Mouse (Mus musculus): Measurements from ENCODE around the gene Gm12117. TPM values are rescaled to one million over a fixed set of nuclear protein-coding genes. Genes with fewer than 3 reads are reported as not detected.

Gene Gm12117
- polyA plus RNA-seq, 1 experiment from 2014 or later: not detected

DNA sequence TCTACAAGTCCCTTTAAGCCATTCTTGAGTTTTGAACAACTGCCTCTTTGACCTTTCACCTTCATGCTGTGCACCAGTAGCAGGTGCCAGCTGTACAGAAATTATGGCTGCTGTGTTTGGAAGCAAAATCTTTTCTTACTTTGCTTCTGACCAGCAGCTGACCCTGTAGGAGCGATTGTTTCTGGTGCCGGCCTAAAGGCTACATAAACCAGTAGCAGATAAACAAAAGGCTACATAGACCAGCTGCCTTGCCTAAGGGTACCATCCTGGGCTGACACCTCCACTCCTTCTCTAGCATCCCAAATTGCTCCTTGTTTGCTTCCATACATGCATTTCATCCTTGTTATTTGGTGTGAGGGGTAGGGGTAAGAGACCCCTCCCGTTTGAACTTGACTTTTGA is 42.4 kb downstream of the Gm12117 start:
- H3K4me2 ChIP-seq: no peak overlapping the region
- no peak for ATAC-seq (ENCODE audit: insufficient number of reproducible peaks, insufficient read depth, low FRiP score, low TSS enrichment, low read depth)
- no peak overlapping the region for H3K4me3 ChIP-seq
- no peak overlapping the region for H3K9ac ChIP-seq
- no peak overlapping the region for H3K27ac ChIP-seq
- no peaks in the 10 kb centered on the region for H3K36me3 ChIP-seq
- 55% methylated on average over 3 of the region's 3 CpGs for WGBS
- no peaks in the 10 kb centered on the region for H3K4me1 ChIP-seq
- H3K9me3 ChIP-seq: no peaks in the 10 kb centered on the region
- no peaks in the 10 kb centered on the region for H3K27me3 ChIP-seq

DNA sequence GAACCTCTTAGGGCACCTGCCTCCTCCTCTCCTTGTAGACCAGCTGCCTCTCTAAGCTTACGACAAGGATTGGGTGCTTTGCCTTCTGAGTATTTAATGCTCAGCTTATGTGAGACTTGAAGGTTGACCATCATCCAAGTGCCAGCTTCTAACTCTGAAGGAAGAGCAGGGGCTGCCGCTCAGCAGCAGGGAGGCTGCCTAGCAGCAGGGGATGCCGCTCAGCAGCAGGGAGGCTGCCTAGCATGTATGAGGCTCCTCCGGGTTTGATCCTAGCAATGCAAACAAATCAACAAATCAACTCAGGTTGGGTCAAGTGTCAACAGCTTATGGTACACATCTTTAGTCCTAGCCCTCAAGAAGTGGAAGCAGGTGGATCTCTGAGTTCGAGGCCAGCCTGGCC is 44.5 kb downstream of the Gm12117 start:
- Histone ChIP-seq H3K9ac (no peak overlapping the region), H3K9me3 (no peaks in the 10 kb centered on the region), H3K27ac (no peak overlapping the region), H3K4me3 (no peak overlapping the region), H3K36me3 (no peaks in the 10 kb centered on the region), H3K4me2 (no peak overlapping the region), H3K4me1 (no peaks in the 10 kb centered on the region), H3K27me3 (no peaks in the 10 kb centered on the region; the same call in 1 of the 2 replicates)
- ATAC-seq (ENCODE audit: insufficient number of reproducible peaks, insufficient read depth, low FRiP score, low TSS enrichment, low read depth): no peak
- 83% methylated on average over 5 of the region's 5 CpGs for WGBS

DNA sequence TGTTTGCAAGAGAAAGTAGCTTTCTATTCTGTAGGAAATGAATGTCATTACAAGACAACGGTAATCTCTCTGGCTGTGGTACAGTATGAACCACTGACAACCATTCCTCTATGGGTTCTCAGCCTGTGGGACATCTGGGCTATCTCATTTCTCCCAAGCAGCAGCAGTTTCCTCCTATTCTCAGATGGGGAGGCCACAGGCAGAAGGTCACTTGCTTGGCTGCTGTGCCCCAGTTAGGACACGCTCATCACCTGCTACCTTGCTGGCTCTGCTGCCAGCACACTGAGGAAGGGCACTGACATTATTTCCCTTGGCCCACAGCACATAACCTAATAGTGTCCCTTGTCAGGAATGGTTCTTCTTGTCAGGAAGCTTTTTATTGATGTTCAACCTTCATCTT is 48.4 kb downstream of the Gm12117 start:
- no peak for ATAC-seq (ENCODE audit: insufficient number of reproducible peaks, insufficient read depth, low FRiP score, low TSS enrichment, low read depth)
- Histone ChIP-seq H3K4me3 (no peak overlapping the region), H3K9me3 (no peaks in the 10 kb centered on the region), H3K27ac (no peak overlapping the region), H3K4me2 (no peak overlapping the region), H3K4me1 (no peaks in the 10 kb centered on the region), H3K9ac (no peak overlapping the region), H3K27me3 (peaks cover 14% of the 10 kb centered on the region; the same call in 1 of the 2 replicates), H3K36me3 (no peaks in the 10 kb centered on the region)
- 94% methylated on average over 2 of the region's 2 CpGs for WGBS

DNA sequence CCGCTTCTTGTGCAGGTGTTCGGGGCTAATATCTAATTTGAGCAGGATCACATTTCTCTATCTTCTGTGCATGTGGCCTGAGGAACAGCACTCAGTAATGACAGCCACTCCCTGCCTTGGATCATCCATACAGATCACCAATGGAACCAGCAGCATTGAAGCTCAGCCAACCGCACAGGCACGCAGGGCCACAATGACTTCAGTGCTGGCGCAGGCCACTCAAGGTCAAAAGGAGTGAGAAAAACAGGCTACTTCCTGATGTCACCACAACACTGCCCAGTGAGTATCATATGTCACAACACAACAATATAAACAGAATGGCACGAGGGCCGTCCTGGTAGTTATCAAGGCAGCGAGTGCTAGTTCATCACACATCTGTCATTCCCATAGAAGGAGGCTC is 50.0 kb downstream of the Gm12117 start:
- Histone ChIP-seq H3K4me3 (no peak overlapping the region), H3K27me3 (peaks cover 21% of the 10 kb centered on the region; the same call in 1 of the 2 replicates), H3K4me1 (peaks cover 11% of the 10 kb centered on the region), H3K27ac (no peak overlapping the region), H3K4me2 (no peak overlapping the region), H3K9me3 (no peaks in the 10 kb centered on the region), H3K36me3 (no peaks in the 10 kb centered on the region), H3K9ac (no peak overlapping the region)
- WGBS: 64% methylated on average over 8 of the region's 8 CpGs
- ATAC-seq (ENCODE audit: insufficient number of reproducible peaks, insufficient read depth, low FRiP score, low TSS enrichment, low read depth): no peak

Other genes with a start within 250 kb of the Gm12117 start
- gene Fgf18, start 129.3 kb downstream of the Gm12117 start, polyA plus RNA-seq (2015; fragmentation: Nextera tagmentation; extraction: Ambion mirVana): 9.8 and 13.7 TPM in 2 replicates
- 1,092 and 1,164 TPM in 2 replicates for gene Npm1, start 113.5 kb downstream of the Gm12117 start, polyA plus RNA-seq (2015; fragmentation: Nextera tagmentation; extraction: Ambion mirVana)
- gene Tlx3, start 73.1 kb downstream of the Gm12117 start, polyA plus RNA-seq (2015; fragmentation: Nextera tagmentation; extraction: Ambion mirVana): 1.3 TPM in 1 of 2 replicates, not detected in the other
- 5.5 and 6.4 TPM in 2 replicates for gene Ranbp17, start 237.0 kb upstream of the Gm12117 start, polyA plus RNA-seq (2015; fragmentation: Nextera tagmentation; extraction: Ambion mirVana)